Mouse (Mus musculus): Measurements from ENCODE around the gene Pkig. TPM values are rescaled to one million over a fixed set of nuclear protein-coding genes. Genes with fewer than 3 reads are reported as not detected.

Pkig gene
- polyA plus RNA-seq, 1 experiment from 2014 or later: 84.9 TPM

- Histone ChIP-seq H3K4me2 (ENCODE audit: low read depth, low read length) (no peak overlapping the region), H3K27me3 (ENCODE audit: insufficient read depth, low read length) (no peaks in the 10 kb centered on the region), H3K9me3 (ENCODE audit: low read length) (no peaks in the 10 kb centered on the region), H3K4me1 (ENCODE audit: insufficient read depth) (no peaks in the 10 kb centered on the region), H3K9ac (replicated peaks) (no peak overlapping the region), H3K27ac (ENCODE audit: low read depth) (no peak overlapping the region), H3K4me3 (ENCODE audit: low read depth, low read length) (no peak overlapping the region), H3K36me3 (replicated peaks; ENCODE audit: insufficient read depth, low read length) (peaks cover 97% of the 10 kb centered on the region)
- TF ChIP-seq EP300 (IDR thresholded peaks at IDR 0.05; ENCODE audit: low read depth): no peak
- TF ChIP-seq CTCF (IDR thresholded peaks at IDR 0.05; ENCODE audit: low read depth): no peak
- 88% methylated on average over 4 of the region's 4 CpGs for WGBS (ENCODE audit: insufficient replicate concordance)
- ATAC-seq (no peak), DNase-seq (no peak)
Measured at GRCm38 (mm10) chr2:163631223-163631622, 27.0 kb upstream of the Pkig start.

- H3K36me3 ChIP-seq (replicated peaks; ENCODE audit: insufficient read depth, low read length): peaks cover 97% of the 10 kb centered on the region
- TF ChIP-seq EP300 (IDR thresholded peaks at IDR 0.05; ENCODE audit: low read depth) (no peak), CTCF (IDR thresholded peaks at IDR 0.05; ENCODE audit: low read depth) (peak; percentile 26)
- 98% methylated on average over 2 of the region's 2 CpGs for WGBS (ENCODE audit: insufficient replicate concordance)
- no peaks in the 10 kb centered on the region for H3K9me3 ChIP-seq (ENCODE audit: low read length)
- no peak overlapping the region for H3K27ac ChIP-seq (ENCODE audit: low read depth)
- no peaks in the 10 kb centered on the region for H3K4me1 ChIP-seq (ENCODE audit: insufficient read depth)
- H3K4me3 ChIP-seq (ENCODE audit: low read depth, low read length): no peak overlapping the region
- DNase-seq: no peak
- no peaks in the 10 kb centered on the region for H3K27me3 ChIP-seq (ENCODE audit: insufficient read depth, low read length)
- H3K4me2 ChIP-seq (ENCODE audit: low read depth, low read length): no peak overlapping the region
- no peak for ATAC-seq
- no peak overlapping the region for H3K9ac ChIP-seq (replicated peaks)
Measured at GRCm38 (mm10) chr2:163631715-163632114, 26.5 kb upstream of the Pkig start.

- Histone ChIP-seq H3K9me3 (ENCODE audit: low read length) (no peaks in the 10 kb centered on the region), H3K9ac (replicated peaks) (no peak overlapping the region), H3K4me1 (ENCODE audit: insufficient read depth) (peaks cover 17% of the 10 kb centered on the region), H3K27me3 (ENCODE audit: insufficient read depth, low read length) (no peaks in the 10 kb centered on the region), H3K4me2 (ENCODE audit: low read depth, low read length) (no peak overlapping the region), H3K27ac (ENCODE audit: low read depth) (no peak overlapping the region), H3K36me3 (replicated peaks; ENCODE audit: insufficient read depth, low read length) (peaks cover 97% of the 10 kb centered on the region), H3K4me3 (ENCODE audit: low read depth, low read length) (no peak overlapping the region)
- TF ChIP-seq EP300 (IDR thresholded peaks at IDR 0.05; ENCODE audit: low read depth) (no peak), CTCF (IDR thresholded peaks at IDR 0.05; ENCODE audit: low read depth) (no peak)
- no peak for DNase-seq
- no peak for ATAC-seq
- 85% methylated on average over 2 of the region's 2 CpGs for WGBS (ENCODE audit: insufficient replicate concordance)
Measured at GRCm38 (mm10) chr2:163634211-163634610, 24.0 kb upstream of the Pkig start.

DNA sequence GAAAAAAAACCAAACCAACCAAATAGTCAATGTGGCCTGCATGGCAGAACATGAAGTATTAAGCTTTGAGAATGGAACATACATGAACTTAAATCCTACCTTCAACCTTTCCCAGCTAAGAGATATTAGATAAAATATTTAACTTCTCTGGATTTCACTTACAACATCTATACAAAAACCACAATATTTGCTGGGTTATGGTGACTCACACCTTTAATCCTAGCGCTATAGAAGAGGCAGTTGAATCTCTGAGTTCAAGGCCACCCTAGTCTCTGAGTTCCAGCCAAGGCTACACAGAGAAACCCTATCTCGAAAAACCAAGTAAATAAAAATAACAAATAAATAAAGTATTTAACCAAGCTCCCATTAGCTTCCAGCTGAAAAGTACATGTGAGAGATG, 22.1 kb upstream of the Pkig start:
- H3K27ac ChIP-seq (ENCODE audit: low read depth): no peak overlapping the region
- no peak overlapping the region for H3K4me2 ChIP-seq (ENCODE audit: low read depth, low read length)
- 73% methylated on average over 2 of the region's 2 CpGs for WGBS (ENCODE audit: insufficient replicate concordance)
- no peaks in the 10 kb centered on the region for H3K9me3 ChIP-seq (ENCODE audit: low read length)
- no peak overlapping the region for H3K9ac ChIP-seq (replicated peaks)
- TF ChIP-seq EP300 (IDR thresholded peaks at IDR 0.05; ENCODE audit: low read depth) (no peak), CTCF (IDR thresholded peaks at IDR 0.05; ENCODE audit: low read depth) (no peak)
- no peak for DNase-seq
- peaks cover 33% of the 10 kb centered on the region for H3K4me1 ChIP-seq (ENCODE audit: insufficient read depth)
- H3K36me3 ChIP-seq (replicated peaks; ENCODE audit: insufficient read depth, low read length): peaks cover 97% of the 10 kb centered on the region
- H3K4me3 ChIP-seq (ENCODE audit: low read depth, low read length): no peak overlapping the region
- ATAC-seq: no peak
- H3K27me3 ChIP-seq (ENCODE audit: insufficient read depth, low read length): no peaks in the 10 kb centered on the region

DNA sequence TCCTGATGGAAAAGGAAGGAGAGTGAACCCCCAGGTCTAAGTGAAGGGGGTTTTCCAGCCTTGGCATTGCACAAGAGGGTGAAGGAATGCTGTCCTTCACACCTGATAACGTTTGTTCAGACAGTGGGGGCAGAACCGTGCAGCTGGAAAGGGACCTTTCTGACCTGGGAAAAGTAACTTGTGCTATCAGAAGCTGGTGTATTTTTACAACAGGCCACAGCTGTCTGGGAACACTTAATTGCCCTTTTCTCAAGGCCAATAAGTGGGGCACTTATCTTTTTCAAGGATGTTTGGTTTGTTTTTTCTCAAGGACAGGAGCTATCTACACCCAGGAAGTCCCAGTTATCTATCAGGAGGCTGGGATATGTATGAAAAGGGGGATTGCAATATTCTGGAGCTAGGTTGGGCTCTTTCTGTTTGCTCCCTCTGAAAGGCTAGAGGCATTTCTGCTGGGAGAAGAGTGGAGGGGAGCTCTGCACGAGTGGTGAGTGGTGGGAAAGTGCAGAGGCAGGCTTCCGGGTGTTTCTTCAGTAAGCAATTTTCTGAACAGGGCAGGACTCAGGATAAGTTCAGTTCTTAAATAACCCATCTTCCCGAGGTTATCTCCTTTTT, 20.4 kb upstream of the Pkig start:
- no peak overlapping the region for H3K4me3 ChIP-seq (ENCODE audit: low read depth, low read length)
- H3K36me3 ChIP-seq (replicated peaks; ENCODE audit: insufficient read depth, low read length): peaks cover 87% of the 10 kb centered on the region
- ATAC-seq (no peak), DNase-seq (no peak)
- peak overlapping the region; percentile 73 for H3K4me2 ChIP-seq (ENCODE audit: low read depth, low read length)
- peaks cover 48% of the 10 kb centered on the region for H3K4me1 ChIP-seq (ENCODE audit: insufficient read depth)
- H3K27me3 ChIP-seq (ENCODE audit: insufficient read depth, low read length): no peaks in the 10 kb centered on the region
- no peaks in the 10 kb centered on the region for H3K9me3 ChIP-seq (ENCODE audit: low read length)
- H3K27ac ChIP-seq (ENCODE audit: low read depth): 0 out of 2 replicates have a peak overlapping the region, but pooled peaks have one; percentile 18
- WGBS (ENCODE audit: insufficient replicate concordance): 32% methylated on average over 5 of the region's 5 CpGs
- no peak for TF ChIP-seq EP300 (IDR thresholded peaks at IDR 0.05; ENCODE audit: low read depth)
- no peak for TF ChIP-seq CTCF (IDR thresholded peaks at IDR 0.05; ENCODE audit: low read depth)
- H3K9ac ChIP-seq (replicated peaks): 0 out of 2 replicates have a peak overlapping the region, but pooled peaks have one; percentile 35

DNA sequence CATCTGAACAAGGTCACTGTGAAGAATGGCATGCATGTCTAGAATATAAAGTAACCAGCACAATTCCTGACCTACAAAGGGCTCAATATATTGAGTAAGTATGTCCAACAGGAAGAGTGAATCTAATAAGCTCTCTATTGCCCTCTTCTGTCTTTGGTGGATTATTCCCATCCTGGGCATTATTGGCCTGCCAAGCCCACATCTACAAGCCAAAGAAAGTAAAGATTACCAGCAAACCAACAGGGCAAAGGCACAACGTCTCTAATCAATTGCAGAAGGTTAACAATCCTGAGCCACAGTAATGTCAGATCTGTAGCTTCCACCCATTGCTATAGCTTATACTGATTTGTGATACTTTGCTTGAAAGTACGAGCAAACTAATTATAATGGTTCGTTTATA, 17.7 kb upstream of the Pkig start:
- TF ChIP-seq CTCF (IDR thresholded peaks at IDR 0.05; ENCODE audit: low read depth): peak; percentile 46
- TF ChIP-seq EP300 (IDR thresholded peaks at IDR 0.05; ENCODE audit: low read depth): no peak
- H3K27ac ChIP-seq (ENCODE audit: low read depth): 0 out of 2 replicates have a peak overlapping the region, but pooled peaks have one; percentile 100
- ATAC-seq (no peak), DNase-seq (no peak)
- peaks cover 48% of the 10 kb centered on the region for H3K4me1 ChIP-seq (ENCODE audit: insufficient read depth)
- 54% methylated on average over 3 of the region's 3 CpGs for WGBS (ENCODE audit: insufficient replicate concordance)
- H3K4me3 ChIP-seq (ENCODE audit: low read depth, low read length): peak overlapping the region; percentile 81
- peak overlapping the region; percentile 73 for H3K4me2 ChIP-seq (ENCODE audit: low read depth, low read length)
- peaks cover 62% of the 10 kb centered on the region for H3K36me3 ChIP-seq (replicated peaks; ENCODE audit: insufficient read depth, low read length)
- H3K27me3 ChIP-seq (ENCODE audit: insufficient read depth, low read length): no peaks in the 10 kb centered on the region
- no peak overlapping the region; the same call in 1 of the 2 replicates for H3K9ac ChIP-seq (replicated peaks)
- H3K9me3 ChIP-seq (ENCODE audit: low read length): no peaks in the 10 kb centered on the region

All from liver, postnatal 0 days (tissue).